Mouse (Mus musculus) regulatory T cell (primary cell): ENCODE data around the gene Otor.

ENCODE experiments used
- in situ Hi-C: fragments of 300-600 bp; cut with MboI, MseI; formaldehyde crosslinking; loops from one replicate; pipeline ENCODE4 v1.15.1; 2025; ENCODE audit warnings: high pct_unique_total_duplicates

The Otor gene

GRCm38 (mm10) chr2:143078198-143078851 is at the start of gene Otor:
Otor (plus strand) TSS chr2:143078473.
- in situ Hi-C loops, result no loop called here

DNA sequence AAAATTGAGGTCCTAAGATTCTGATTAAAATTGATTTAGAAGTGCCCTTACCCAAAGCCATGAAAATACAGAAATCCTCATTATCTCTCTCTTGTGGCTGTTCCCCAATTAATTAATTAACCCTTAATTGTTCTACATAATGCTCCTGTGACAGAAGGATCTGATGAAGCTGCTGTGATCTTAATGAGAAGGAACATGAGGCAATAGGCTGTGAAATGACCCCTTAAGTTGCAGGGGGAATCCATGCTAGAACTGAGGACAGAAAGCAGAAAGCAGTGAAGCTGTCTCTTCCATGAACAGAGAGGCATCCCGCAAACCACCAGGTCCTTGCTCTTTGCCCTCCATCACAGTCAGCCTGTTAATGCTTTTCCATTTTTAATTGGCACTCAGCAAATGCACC is 47.0 kb upstream of the Otor start:
- in situ Hi-C loops, result loop anchor here (10.0 kb wide), 1 partner anchor 614 kb away; no protein-coding TSS in a partner anchor

DNA sequence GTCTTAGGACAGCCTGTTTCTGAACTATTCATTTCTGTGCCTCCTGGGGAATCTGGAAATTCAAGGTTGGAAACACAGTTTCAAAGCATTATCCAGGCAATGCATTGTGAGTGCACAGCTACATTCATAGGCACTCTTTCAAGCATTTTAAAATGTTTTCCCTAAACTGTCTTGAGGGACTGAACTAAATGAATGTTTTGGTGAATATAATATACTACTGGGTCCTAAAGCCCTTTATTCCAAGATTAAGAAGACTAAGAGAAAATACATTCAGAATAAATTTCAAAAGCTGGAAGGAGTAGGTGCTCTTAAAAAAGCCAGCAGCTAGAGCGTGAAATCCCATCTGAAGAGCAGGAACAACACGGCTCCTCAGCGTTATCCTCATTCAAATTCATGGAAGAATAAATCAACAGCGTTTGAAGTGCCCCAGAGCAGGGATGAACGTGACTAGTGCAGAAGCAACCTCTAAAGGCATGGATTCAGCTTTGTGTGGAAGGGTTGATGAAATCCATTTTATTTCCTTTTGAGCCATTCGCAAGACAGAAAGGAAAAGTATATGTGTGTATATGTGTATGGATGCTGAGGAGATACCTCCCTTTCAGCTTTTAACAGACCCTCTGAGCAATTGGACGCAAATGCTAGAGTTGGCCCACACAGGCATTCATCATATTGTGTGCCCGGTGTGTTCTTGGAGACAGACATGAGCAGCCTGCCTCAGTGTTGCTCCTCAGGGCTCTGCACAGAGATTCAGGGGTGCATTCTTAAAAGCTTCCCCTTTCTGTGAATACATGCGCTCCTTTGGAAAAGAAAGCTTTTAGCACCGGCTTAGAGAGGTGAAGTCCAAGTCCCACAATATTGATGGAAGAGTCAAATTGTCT is 45.7 kb upstream of the Otor start:
- in situ Hi-C loops, result loop anchor here (10.0 kb wide), 1 partner anchor 612 kb away; no protein-coding TSS in a partner anchor

GRCm38 (mm10) chr2:143034350-143035085 is 43.8 kb upstream of the Otor start:
- in situ Hi-C loops, result loop anchor here (10.0 kb wide), 1 partner anchor 610 kb away; no protein-coding TSS in a partner anchor

DNA sequence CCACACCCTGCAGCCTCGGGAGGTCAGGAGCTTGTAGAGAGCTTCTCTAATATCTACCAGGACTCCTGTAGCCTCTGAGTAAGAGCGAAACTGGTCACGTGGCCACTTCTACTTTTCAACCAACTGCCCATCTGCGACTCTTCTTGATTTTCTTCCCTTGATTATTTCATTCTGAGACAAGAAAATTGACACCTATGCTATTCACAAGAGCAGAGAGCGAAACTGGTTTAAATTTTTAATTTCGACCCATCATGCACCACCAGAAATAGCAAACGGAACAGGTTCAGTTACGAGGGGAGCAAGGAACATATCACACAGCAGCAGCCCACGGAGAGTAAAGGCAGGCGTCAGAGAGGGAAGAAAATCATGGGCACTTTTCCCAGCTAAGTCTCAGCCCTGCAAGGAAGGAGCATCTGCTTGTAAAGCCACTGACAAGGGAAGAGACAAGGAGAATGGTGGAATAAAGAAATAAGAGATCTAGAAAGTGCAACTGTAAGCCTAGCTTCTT is 43.1 kb upstream of the Otor start:
- in situ Hi-C loops, result loop anchor here (10.0 kb wide), 1 partner anchor 610 kb away; no protein-coding TSS in a partner anchor

DNA sequence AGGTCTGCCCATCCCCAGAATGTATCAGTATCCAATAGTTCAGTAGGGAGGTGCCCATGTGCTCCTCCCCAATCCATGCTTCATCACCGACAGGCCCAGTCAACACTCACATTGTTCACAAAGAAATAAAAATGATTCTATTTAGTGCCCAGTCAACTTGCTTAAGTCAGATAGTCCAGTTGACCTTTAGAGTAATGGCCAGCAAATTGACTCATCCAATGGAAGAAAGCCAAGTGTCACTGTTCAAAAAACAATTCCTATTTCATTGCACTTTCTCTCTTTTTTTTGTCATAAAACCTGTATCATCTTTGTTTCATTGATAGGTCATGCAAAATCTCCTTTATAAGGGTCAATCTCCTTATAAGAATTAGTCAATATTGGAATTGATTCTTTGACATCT is 36.7 kb upstream of the Otor start:
- in situ Hi-C loops, result no loop called here

DNA sequence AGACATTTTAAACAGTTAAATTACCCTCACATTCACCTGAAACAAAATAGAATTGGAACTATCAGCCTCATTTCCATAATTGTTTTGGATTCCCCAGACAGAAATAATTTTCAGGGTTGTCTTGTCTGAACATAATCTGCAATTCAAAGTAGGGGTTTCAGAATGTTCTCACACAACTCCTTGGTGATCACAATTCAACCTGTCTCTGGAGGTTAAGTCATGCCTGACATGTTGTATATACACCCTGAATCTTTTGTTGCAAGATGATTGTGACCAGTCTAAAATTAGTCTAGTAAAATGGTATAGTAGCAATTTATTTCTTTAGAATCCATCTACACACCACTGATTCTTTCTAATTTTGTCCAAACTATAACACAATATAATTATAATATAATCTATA is 23.0 kb upstream of the Otor start:
- in situ Hi-C loops, result no loop called here

GRCm38 (mm10) chr2:143056736-143057135 is 21.5 kb upstream of the Otor start:
- in situ Hi-C loops, result no loop called here

DNA sequence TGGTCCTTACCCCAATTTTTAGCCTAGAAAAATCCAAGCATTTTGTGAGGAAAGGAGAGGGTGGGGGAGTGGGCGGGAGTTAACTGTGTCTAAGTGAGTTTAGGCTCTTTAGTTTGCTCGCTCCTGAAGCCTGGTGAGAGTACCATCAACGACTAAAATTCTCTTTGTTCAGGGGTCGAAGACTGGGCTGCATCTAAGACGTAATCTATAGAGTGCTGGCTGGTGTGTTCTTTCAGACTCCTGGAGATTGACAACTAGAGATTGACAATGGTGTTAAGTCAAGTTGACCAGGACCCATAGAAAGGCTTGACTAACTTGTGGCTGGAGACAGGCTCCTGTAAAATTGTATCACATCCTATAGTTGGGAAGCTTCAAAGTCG is 15.9 kb upstream of the Otor start:
- in situ Hi-C loops, result no loop called here

- in situ Hi-C loops, result no loop called here
These were observed 15.2 kb upstream of the Otor start, which contains the start of gene Snrpb2 for GRCm38 (mm10) chr2:143062812-143063792. Snrpb2 (plus strand) TSS chr2:143063039.

GRCm38 (mm10) chr2:143065914-143066313 is 12.4 kb upstream of the Otor start:
- in situ Hi-C loops, result loop anchor here (5.0 kb wide), 1 partner anchor 159 kb away; no protein-coding TSS in a partner anchor

DNA sequence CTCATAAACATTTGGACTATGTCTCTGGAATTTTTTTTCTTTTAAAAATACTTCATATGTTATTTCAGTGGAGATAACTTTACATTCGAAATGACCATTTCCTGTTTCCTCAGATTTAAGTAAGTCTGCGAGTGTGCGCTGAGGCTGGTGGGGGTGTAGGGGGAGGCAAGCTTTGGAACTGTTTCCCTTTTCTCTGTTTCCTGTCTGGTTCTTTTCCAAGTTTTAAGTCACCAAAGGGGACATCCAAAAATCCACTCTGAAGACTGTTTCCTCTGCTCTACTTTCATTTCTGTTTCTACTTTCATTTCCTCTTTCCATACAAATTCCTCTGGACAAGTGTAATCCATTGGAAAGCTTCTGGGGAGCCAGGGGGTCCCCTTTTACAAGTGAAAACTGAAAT is 3.4 kb downstream of the Otor start:
- in situ Hi-C loops, result no loop called here

DNA sequence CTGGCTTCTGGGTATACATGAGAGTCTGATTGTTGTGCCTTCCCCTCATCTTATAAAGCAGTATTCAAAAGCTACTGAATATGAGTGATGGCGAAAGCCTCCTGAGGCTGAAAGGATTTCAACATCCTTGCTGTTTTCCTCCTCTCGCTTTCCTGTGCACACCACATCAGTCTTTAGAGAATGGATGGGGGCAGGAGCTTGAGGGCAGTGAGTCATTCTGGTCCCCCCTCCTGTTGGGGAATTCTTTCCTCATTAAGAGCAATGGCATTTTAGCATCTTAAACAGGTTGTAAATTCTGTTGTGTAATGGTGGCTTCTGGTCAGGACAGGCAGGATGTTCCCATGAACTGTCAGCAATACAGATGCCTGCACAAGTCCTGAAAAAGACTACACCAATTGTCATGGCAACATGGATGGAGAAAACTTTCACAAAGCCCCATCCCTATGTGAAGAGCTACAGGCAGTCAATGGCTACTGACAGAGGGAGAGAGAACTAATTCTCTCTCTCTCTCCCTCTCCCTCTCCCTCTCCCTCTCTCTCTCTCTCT is 6.7 kb downstream of the Otor start:
- in situ Hi-C loops, result no loop called here

GRCm38 (mm10) chr2:143089866-143090265 is 11.6 kb downstream of the Otor start:
- in situ Hi-C loops, result no loop called here

DNA sequence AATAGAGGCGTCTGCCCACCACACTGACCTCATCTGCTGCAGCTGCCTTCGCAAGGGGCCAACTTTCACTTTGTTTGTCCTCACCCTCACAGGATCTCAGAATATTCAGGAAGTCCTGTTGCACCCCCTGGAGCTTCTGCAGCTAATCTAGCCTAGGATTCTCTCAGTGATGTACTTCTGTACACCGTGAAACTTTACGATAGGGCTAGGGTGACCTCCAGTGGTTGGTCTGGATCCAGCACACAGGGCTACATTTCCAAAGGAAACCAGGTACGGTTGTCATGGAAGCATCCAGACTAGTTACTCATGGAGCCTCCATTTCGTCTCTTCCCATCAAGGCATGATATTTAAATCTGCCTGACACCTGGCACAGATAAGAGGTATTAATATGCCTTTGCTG is 15.5 kb downstream of the Otor start:
- in situ Hi-C loops, result no loop called here

DNA sequence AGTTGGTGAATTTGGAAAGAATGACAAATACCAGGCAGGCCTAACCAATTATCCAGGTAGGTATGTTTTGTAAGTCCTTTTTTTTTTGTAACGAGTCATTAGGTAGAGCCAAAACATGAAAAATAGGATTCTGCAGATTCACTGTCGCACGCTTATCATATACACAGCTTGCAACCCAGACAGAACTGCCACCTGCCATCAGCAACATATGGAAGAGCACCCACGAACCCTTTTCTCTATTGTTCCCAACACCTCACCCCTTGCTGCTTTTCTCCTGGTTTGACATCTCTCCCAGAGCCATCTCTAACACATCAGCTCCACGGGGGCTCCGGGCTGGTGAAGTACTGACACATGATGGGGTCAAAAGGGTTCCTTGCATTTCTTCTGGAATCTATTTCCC is 16.5 kb downstream of the Otor start:
- in situ Hi-C loops, result no loop called here

DNA sequence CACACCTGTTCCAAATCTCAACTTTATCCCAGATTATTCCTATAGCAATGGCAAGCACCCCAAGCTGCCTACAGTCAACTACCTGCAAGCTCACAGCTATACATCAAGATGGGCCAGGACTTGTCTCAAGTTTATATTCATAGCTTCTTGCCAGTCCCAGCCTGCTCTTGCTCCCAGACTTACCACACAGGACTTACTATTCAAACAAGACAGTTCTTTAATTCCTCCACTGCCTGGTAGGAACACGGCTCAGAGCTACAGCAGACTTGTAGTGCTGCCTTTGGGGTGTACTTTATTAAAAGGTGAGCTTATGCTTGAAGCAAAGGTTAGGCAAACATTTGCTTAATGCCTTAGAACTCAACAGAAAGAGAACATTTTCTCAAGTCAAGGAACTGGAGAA is 18.9 kb downstream of the Otor start:
- in situ Hi-C loops, result no loop called here

GRCm38 (mm10) chr2:143113859-143114258 is 35.6 kb downstream of the Otor start:
- in situ Hi-C loops, result loop anchor here (5.0 kb wide), 1 partner anchor 998 kb away; no protein-coding TSS in a partner anchor

DNA sequence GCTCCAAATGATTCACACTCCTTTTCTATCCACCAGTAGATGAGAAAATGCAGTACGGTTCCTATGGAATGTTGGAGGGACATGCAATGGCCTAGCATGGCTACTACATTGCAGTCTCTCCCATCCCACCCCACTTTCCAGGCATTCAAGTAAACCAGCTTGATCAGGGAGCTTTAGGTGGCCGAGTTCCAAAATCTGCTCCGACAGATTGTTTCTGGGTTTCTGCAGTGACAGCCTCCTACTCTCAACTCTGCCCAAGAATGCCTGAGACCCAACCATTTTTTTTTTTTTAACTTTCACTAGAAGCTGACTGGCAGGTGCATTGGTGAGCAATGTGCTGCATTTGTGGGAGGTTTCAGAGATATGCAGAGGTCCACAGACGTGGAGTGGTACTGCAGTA is 36.4 kb downstream of the Otor start:
- in situ Hi-C loops, result loop anchor here (5.0 kb wide), 1 partner anchor 998 kb away; no protein-coding TSS in a partner anchor

DNA sequence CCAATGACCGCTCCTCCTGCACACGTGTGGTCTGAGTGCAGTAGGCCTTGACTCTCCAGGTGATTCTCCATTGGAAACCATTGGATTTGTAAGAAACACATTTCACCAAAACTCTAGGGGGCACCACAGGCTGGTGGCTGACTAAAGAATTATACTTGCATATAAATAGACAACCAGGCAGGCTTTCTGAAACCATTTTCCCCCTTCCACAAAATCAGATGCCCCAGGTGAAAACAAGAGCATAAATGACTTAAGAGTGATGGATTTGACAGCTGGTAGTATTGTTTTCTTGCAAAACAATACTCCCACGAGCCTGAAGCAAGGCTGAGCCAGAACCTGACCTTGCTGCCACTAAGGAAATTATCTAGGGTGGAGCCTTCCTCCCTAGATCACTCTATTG is 39.2 kb downstream of the Otor start:
- in situ Hi-C loops, result no loop called here
